Mouse (Mus musculus) intestine, embryonic 16.5 days (tissue): ENCODE results near the gene Lipa. TPM values are rescaled to one million over a fixed set of nuclear protein-coding genes. Genes with fewer than 3 reads are reported as not detected.
A peak's percentile ranks its signal among the peaks of the same experiment; 100 is the strongest.

ENCODE experiments used
- ATAC-seq: fragments of 200-750 bp; cut with Nextera tagmentation; 2 replicates; pipeline ENCODE4 v1.8.0; 2017; ENCODE audit warnings: moderate TSS enrichment, moderate library complexity
- H3K27ac ChIP-seq: fragments of 300-500 bp; sonication (generic); 2 replicates; pipeline ENCODE4 v1.5.1; 2014; ENCODE audit warnings: mild to moderate bottlenecking, low read length
- H3K27me3 ChIP-seq: fragments of 300-500 bp; sonication (generic); replicated peaks from 2 replicates; pipeline ENCODE4 v1.6.1; 2014; ENCODE audit warnings: low read length, control low read depth, mixed read lengths; ENCODE audit not compliant: control insufficient read depth, insufficient read depth
- H3K36me3 ChIP-seq: fragments of 300-500 bp; sonication (generic); 2 replicates; pipeline ENCODE4 v1.6.1; 2014; ENCODE audit warnings: low read length, control low read depth; ENCODE audit not compliant: control insufficient read depth, insufficient read depth
- H3K4me1 ChIP-seq: fragments of 300-500 bp; sonication (generic); 2 replicates; pipeline ENCODE4 v1.6.1; 2014; ENCODE audit warnings: low read length, control low read depth, mixed read lengths; ENCODE audit not compliant: control insufficient read depth, insufficient read depth
- H3K4me2 ChIP-seq: fragments of 300-500 bp; sonication (generic); 2 replicates; pipeline ENCODE4 v1.6.1; 2014; ENCODE audit warnings: low read depth, low read length, control low read depth
- H3K4me3 ChIP-seq: fragments of 300-500 bp; sonication (generic); 2 replicates; pipeline ENCODE4 v1.5.1; 2014; ENCODE audit warnings: mild to moderate bottlenecking, low read length
- H3K9ac ChIP-seq: fragments of 300-500 bp; sonication (generic); 2 replicates; pipeline ENCODE4 v1.6.1; 2014; ENCODE audit warnings: low read depth, low read length
- H3K9me3 ChIP-seq: fragments of 300-500 bp; sonication (generic); 2 replicates; pipeline ENCODE4 v1.6.1; 2016; ENCODE audit warnings: low read length, control low read depth; ENCODE audit not compliant: control insufficient read depth
- WGBS: fragments of 180-500 bp; shearing (Covaris S2); extraction: QIAGEN DNeasy Blood & Tissue Kit; methylation state at CpG from one replicate; pipeline ENCODE4 v1.1.7; 2014; 5-methylcytosine and 5-hydroxymethylcytosine counted together
- polyA plus RNA-seq: library from polyadenylated mRNA; unstranded; fragments of >200 nt; fragmentation: Nextera tagmentation; extraction: Ambion mirVana; gene quantifications from 2 replicates; pipeline ENCODE4 v1.2.1, GENCODE M21; 2015

Gene Lipa
- polyA plus RNA-seq, 1 experiment from 2014 or later, result 39.9 TPM

GRCm38 (mm10) chr19:34553522-34553921 lies 26.2 kb upstream of the Lipa start:
- Histone ChIP-seq H3K27ac (peak overlapping the region; percentile 77), H3K9me3 (no peaks in the 10 kb centered on the region), H3K4me3 (0 out of 2 replicates have a peak overlapping the region, but pooled peaks have one; percentile 3), H3K36me3 (no peaks in the 10 kb centered on the region), H3K9ac (0 out of 2 replicates have a peak overlapping the region, but pooled peaks have one; percentile 14), H3K4me1 (peaks cover 24% of the 10 kb centered on the region), H3K4me2 (peak overlapping the region; percentile 42), H3K27me3 (no peaks in the 10 kb centered on the region)
- no peak for ATAC-seq
- WGBS, result 47% methylated on average over 3 of the region's 3 CpGs

DNA sequence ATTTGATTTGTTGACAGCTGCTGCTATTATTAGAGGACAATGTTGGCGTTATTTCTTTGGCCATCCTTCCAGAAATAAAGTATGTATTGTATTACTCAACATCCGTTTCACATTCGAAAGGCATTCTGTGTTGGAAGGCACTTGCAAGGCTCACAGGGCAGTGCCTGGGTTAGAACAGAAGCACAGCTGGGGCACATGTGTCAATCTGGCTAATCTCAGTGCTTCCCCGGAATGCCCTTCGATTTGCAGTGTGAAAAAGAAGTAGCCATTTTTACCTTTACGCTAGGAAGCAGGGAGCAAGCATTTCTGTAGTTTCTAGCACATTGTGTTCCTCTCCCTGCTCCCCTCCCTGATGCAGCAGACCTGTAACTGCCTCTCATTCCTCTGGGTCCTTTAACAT lies 25.7 kb upstream of the Lipa start:
- H3K27ac ChIP-seq, result peak overlapping the region; percentile 77
- 0 out of 2 replicates have a peak overlapping the region, but pooled peaks have one; percentile 3 for H3K4me3 ChIP-seq
- no peaks in the 10 kb centered on the region for H3K27me3 ChIP-seq
- no peaks in the 10 kb centered on the region for H3K36me3 ChIP-seq
- no peak for ATAC-seq
- H3K4me1 ChIP-seq, result peaks cover 24% of the 10 kb centered on the region
- 0 out of 2 replicates have a peak overlapping the region, but pooled peaks have one; percentile 14 for H3K9ac ChIP-seq
- peak overlapping the region; percentile 42 for H3K4me2 ChIP-seq
- 47% methylated on average over 6 of the region's 6 CpGs for WGBS
- H3K9me3 ChIP-seq, result no peaks in the 10 kb centered on the region

DNA sequence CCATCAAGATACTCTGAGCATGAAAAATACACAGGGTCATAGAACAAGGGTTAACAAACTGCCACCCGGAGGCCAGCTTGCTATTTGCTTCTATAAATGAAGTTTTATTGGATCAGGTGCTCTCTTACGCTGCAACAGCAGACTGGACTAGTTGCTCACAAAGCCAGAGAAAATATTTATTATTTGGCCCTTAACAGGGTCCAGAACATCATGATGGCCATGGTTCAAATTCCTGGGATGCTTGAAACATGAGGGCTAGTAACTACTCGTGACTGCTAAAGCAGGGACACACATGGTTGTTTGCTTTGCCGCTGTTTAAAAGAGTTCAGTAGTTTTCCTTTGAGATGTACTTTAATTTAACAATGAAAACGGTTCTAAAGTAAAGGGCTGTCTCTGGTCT lies 24.7 kb upstream of the Lipa start:
- peak overlapping the region; percentile 14; the same call in 1 of the 2 replicates for H3K4me3 ChIP-seq
- H3K27ac ChIP-seq, result peak overlapping the region; percentile 72
- H3K9me3 ChIP-seq, result no peaks in the 10 kb centered on the region
- peaks cover 24% of the 10 kb centered on the region for H3K4me1 ChIP-seq
- no peaks in the 10 kb centered on the region for H3K36me3 ChIP-seq
- H3K4me2 ChIP-seq, result peak overlapping the region; percentile 43
- H3K9ac ChIP-seq, result peak overlapping the region; percentile 55; the same call in 1 of the 2 replicates
- peak; percentile 41 for ATAC-seq
- H3K27me3 ChIP-seq, result no peaks in the 10 kb centered on the region
- WGBS, result 24% methylated on average over 5 of the region's 5 CpGs

DNA sequence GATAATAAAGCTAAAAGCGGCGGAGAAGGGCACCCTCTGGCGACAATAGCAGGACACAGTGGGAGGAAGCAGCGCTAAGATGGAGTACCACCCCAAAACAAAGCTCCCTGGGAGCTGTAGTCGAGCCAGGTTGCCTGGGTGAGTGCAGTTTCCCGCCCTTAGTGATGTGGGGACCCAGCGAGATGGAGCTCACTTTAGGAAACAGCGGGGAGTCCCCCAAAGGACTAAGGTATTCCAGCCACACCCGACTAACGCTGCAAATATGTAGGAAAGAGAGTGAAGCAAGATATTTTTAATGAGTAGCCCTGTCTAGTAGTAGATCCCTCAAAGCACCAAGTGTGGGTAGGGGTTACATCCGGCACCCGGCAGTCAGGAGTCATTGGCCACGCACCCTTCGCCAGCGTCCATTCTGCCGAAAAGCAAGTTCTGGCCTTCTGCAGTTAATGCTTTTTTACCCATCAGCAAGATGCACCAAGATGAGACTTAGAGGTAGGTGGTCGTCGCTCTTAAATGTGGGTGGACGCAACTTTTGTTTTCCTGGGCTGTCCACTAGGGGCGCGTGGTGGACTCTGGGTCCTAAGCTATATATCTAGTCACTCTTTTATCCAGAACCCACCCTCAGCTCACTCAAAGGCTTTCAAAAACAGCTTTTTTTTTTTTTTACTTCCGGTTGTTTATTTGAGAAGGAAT lies 23.4 kb upstream of the Lipa start, which contains the start of gene Ifit2:
Ifit2 (plus strand) TSS at position 161 of the 690 bp plus-strand sequence.
- peak within 1 kb of the TSS; percentile 57 for H3K4me3 ChIP-seq
- H3K9ac ChIP-seq, result peak within 1 kb of the TSS; percentile 61
- no peaks in the 10 kb centered on the region for H3K27me3 ChIP-seq
- peak within 1 kb of the TSS; percentile 72 for H3K27ac ChIP-seq
- 1% methylated on average over 22 of the region's 22 CpGs for WGBS
- H3K36me3 ChIP-seq, result no peaks in the 10 kb centered on the region
- H3K9me3 ChIP-seq, result no peaks in the 10 kb centered on the region
- H3K4me1 ChIP-seq, result peaks cover 20% of the 10 kb centered on the region
- peak within 1 kb of the TSS; percentile 81 for H3K4me2 ChIP-seq
- ATAC-seq, result peak; percentile 92

DNA sequence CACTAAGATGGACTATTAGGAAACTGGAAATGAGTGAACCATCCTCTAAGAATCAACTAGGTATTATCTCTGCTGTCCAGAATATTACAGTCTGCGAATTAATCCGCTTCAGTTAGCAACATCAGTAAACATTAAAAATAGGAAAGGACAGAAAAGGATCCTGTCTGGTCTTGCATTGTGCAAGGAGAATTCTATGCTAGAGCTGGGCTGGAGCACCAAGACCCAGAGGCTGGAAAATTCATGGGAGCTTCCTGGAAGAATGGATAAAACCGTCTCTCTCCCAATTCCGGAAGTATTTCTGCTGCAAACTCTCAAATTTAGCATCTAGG lies 22.9 kb upstream of the Lipa start:
- no peaks in the 10 kb centered on the region for H3K36me3 ChIP-seq
- peak overlapping the region; percentile 81 for H3K4me2 ChIP-seq
- ATAC-seq, result no peak
- H3K27ac ChIP-seq, result no peak overlapping the region
- H3K27me3 ChIP-seq, result no peaks in the 10 kb centered on the region
- H3K4me3 ChIP-seq, result peak overlapping the region; percentile 57
- 27% methylated on average over 4 of the region's 4 CpGs for WGBS
- H3K4me1 ChIP-seq, result peaks cover 20% of the 10 kb centered on the region
- peak overlapping the region; percentile 61 for H3K9ac ChIP-seq
- H3K9me3 ChIP-seq, result no peaks in the 10 kb centered on the region

- no peak for ATAC-seq
- no peak overlapping the region for H3K27ac ChIP-seq
- H3K27me3 ChIP-seq, result no peaks in the 10 kb centered on the region
- H3K36me3 ChIP-seq, result no peaks in the 10 kb centered on the region
- no peak overlapping the region for H3K4me2 ChIP-seq
- peaks cover 13% of the 10 kb centered on the region for H3K4me1 ChIP-seq
- H3K9me3 ChIP-seq, result no peaks in the 10 kb centered on the region
- no peak overlapping the region for H3K4me3 ChIP-seq
- H3K9ac ChIP-seq, result no peak overlapping the region
- WGBS, result 38% methylated on average over 7 of the region's 7 CpGs
Observed at GRCm38 (mm10) chr19:34547976-34548375, 20.7 kb upstream of the Lipa start.

DNA sequence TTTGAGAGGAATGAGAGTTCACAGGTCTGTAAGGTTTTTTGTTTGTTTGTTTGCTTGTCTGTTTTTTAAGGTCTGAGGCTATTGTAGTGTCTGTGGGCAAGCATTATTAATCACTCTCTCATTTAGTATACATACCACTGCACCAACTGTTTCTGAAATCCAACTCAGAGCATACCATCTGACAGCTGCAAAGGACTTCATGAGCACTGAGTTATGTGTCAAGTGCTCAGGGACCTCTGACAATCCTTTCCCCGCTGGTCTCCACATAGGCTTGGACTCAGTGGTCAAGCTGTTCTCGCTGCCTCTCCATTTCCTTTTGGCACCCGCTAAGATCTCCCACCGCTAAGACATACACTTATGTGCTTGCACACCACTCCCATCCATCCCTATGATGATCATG lies 18.9 kb upstream of the Lipa start:
- Histone ChIP-seq H3K9ac (no peak overlapping the region), H3K4me2 (no peak overlapping the region), H3K36me3 (no peaks in the 10 kb centered on the region), H3K4me1 (no peaks in the 10 kb centered on the region), H3K9me3 (no peaks in the 10 kb centered on the region), H3K27ac (no peak overlapping the region), H3K27me3 (no peaks in the 10 kb centered on the region), H3K4me3 (no peak overlapping the region)
- 89% methylated on average over 4 of the region's 4 CpGs for WGBS
- ATAC-seq, result no peak

DNA sequence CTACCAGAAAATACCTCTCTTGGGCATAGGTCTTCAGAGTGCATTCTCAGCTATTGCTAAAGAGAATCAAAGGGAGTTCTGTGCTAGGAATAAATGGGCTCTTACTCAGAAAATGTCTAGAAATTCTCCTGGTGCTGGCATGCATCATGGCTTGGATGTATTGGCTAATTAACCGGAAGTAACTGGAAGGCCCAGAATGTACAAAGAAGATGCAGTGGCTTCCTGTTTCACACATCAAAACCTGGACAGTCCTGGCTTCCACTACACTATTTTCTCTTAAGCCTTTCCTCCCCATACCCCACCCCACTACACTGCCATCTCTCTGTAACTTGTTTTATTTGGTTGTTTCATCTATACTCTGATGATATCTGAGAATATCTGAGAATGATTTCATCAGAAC lies 12.1 kb upstream of the Lipa start:
- Histone ChIP-seq H3K4me2 (no peak overlapping the region), H3K36me3 (no peaks in the 10 kb centered on the region), H3K4me3 (no peak overlapping the region), H3K27ac (no peak overlapping the region), H3K4me1 (no peaks in the 10 kb centered on the region), H3K9me3 (no peaks in the 10 kb centered on the region), H3K27me3 (no peaks in the 10 kb centered on the region), H3K9ac (no peak overlapping the region)
- no peak for ATAC-seq
- WGBS, result 72% methylated on average over 1 of the region's 1 CpGs

- 83% methylated on average over 4 of the region's 4 CpGs for WGBS
- Histone ChIP-seq H3K4me2 (no peak overlapping the region), H3K27me3 (no peaks in the 10 kb centered on the region), H3K4me1 (no peaks in the 10 kb centered on the region), H3K36me3 (no peaks in the 10 kb centered on the region), H3K9ac (no peak overlapping the region), H3K9me3 (no peaks in the 10 kb centered on the region), H3K27ac (no peak overlapping the region), H3K4me3 (no peak overlapping the region)
- no peak for ATAC-seq
Observed at GRCm38 (mm10) chr19:34532061-34532751, 4.9 kb upstream of the Lipa start.
